Mouse (Mus musculus) gastrocnemius, postnatal 10 days (tissue): Measurements from ENCODE around the gene Sipa1l3. TPM values are rescaled to one million over a fixed set of nuclear protein-coding genes. Genes with fewer than 3 reads are reported as not detected.

Experiments used
- DNase-seq: peaks from one replicate; pipeline ENCODE4 v3.0.0; 2021; ENCODE audit warnings: mixed read lengths
- total RNA-seq, 2 experiments: library from RNA; stranded (reverse); gene quantifications; 2 replicates each; pipeline ENCODE4 v1.2.3; 2021

Sipa1l3 gene
- total RNA-seq, 2 experiments from 2014 or later = 14.2 to 21.4 TPM

DNA sequence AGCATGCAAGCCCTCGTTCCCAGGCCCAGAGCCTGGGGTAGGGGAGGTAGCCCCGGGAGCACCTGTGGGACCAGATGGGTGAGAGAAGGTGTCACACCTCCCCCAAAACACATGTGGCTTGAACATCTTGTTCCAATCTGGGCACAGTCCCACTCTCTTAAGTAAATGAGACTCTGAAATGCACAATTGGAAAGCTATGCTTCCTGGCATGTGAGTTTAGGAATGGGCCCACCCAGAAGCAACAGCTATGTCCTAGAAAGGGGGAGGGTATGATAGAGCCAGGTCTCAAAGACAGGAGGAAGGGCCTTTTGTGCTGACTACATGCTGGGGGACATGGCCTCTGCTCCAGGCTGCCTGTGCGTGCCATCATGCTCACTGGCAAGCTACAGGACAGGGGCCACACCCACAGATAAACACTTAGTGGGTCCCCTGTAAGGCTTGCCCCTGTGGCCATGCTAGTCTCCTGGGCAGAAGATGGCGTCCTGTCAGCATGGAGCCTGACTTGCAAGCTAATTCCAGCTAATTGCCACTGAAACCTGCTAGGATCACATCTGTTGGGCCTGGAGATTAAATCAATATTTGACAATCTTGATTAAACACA, 107.1 kb downstream of the Sipa1l3 start:
- no peak for DNase-seq

DNA sequence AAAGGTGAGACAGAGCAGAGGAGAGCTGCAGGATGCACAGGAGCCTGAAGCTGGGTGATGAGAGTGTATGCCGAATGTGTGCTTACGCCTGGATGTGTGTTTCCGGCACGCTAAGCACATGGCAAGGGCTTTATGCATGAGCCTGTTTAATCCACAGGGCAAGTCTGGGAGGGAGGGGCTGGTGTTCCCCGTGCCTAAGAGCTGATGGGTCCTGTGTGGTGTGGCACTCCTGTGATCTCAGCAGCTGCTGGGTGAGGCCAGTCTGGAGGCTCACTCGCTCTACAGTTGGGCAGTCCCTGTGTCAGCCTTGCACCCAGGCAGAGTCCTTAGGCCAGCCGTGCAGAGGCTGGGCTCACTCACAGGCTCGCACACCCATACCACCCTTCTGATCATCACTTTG, 108.0 kb downstream of the Sipa1l3 start:
- no peak for DNase-seq

DNA sequence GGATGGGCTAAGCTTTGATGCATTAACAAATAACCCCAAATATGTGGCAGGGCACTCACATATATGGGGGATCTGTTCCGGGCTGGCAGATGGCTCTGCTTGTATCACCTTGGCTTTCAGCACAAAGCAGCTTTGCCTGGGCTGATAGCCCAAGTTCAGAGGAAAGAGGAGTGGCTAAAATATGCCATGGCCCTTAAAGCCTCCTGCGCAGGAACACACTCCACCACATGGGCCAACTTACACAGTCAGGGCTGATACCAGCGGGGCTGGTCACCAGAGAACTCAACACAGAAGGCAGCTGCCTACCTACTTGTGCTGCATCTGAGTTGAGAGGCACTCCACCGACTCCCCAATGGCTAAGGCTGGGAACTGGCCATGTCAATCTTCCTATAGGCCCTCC, 111.6 kb downstream of the Sipa1l3 start:
- no peak for DNase-seq

DNA sequence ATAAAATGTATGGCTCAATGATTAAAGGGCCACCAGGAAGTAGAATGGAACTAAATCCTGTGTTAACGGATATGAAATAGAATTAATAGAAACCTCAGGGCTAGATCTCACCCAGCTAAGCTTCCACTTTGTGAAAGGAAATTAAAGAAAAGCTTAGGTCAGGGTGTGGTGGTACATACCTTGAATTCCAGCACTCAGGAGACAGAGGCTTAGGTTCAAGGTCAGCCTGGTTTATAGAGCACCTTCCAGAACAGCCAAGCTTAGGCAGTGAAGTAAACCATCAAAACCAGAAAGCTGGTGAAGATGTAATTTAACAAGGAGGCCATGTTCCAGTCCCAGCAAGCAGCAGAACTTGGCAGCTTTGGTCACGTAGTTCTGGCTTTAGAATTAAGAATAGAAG, 114.3 kb downstream of the Sipa1l3 start:
- no peak for DNase-seq

DNA sequence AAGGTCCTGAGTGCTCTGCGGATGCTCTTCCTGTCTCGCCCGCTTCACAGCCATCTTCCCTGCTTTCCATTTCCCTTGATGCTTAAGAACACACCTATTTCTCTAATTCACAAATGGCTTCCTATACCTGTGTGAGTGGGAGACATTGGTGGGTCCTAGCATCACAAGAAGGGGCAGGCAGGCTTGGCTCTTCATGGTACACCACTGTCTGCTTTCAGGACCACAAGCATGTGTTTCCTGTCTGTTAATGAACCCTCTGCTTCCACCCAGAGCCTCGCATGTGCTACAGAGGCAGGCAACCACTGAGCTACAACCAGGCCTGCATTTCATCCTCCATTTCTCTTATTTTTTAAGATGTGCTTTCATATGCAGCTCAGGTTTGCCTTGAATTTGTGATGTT, 116.4 kb downstream of the Sipa1l3 start:
- no peak for DNase-seq

DNA sequence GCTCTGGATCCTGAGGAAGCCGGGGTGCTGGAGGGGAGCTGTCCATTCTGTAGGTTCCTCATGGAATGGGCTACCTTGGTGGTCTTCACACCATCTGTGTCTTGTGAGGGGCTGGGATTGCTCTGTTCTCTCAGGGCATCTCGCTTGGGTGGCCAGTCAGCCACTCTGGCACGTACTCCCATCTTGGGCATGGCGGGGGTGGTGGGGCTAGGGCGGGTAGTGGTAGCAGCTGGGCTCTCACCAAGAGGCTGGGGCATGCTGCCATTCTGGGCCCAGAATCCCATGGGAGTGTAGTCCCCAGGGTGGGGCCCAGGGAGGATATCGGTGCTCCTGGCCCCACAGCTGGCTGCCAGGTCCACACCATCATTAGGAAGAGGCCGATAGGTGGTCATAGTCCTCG, 118.0 kb downstream of the Sipa1l3 start:
- DNase-seq = no peak

DNA sequence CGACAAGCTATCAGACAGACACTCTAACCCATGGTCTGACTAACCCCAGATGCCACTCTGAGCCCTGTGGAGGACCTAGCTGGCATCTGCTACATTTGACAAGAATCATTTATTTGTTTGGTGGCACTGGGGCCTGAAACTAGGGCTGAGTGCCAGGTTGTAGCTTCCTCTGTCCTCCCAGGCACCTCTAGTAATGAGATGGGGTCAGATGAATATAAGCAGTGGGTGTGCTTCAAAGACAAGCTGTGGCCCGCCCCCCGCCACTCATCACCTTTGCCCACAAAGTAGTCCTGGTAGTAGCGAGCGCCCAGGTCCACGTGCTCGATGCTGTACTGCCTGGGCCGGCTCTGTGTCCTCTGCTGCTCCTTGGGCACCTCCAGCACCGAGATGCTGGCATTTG, 119.4 kb downstream of the Sipa1l3 start:
- DNase-seq = no peak

DNA sequence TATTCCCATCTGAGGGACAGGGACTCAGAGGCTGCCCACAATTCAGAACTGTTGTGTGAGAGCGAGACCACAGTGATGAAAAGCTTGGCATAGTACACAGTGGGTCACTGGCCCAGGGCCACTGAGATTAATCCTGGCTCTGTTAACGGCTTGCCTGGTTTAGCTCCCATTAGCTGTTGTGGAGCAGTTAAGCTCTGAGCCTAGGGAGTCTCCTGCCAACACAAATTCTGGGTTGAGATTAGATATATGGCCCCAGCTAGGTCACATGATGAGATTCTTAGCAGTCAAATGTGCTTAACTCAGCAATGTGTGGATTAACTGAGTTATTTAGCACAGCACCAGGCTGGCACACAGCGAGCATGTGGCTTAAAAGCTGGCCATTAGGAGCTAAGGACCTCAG, 121.0 kb downstream of the Sipa1l3 start:
- DNase-seq = no peak

DNA sequence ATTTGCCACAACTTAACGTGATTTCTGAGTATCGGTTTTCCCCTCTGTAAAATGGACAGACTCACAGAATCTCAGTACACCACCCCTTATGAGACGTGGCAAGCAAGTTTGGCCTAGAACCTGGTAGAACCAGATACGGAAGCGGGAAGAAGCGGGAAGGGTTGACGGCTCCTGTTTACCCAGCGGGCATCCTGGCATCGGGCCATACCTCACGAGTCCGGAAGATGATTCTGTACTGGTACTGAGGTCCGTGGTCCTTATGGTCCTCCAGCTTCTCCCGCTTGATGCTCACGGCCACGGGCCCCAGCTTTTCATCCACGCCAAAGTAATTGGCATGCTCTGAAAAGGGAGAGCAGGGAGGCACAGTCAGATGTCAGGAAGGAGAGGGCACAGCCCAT, 121.5 kb downstream of the Sipa1l3 start:
- DNase-seq = no peak

DNA sequence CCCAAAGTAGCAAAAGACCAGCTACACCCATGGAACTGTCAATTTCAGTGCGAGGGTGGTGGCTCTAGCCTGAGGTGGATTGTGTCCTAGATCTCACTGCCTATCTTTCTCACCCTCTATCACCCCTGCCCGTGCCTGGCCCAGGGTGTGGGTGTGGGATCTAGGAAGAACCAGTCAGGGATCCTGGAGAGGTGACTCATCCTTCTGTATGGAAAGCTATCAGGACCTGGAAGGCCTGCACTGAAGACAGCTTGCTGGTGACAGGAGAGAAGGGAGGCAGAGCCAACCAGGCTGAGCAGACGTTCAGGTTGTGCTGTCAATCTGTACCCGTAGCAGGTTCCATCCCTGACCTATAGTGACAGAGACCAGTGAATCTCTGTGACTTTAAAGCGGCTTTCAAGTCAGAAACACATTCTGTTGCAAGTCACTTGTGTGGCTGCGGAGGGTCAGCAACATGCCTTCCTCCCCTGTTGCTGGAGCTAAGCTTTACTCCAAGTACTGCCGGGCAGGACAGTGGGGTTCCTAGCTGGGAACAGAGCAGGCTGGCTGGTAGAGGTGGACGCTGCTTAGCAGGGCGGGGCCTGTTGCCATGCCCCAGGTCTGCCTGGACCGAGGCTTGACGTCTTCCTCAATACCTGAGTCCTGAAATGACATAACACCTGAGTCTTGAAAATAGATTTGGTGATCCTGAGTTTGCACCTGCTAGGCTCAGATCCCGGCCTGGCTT, 122.1 kb downstream of the Sipa1l3 start:
- no peak for DNase-seq

DNA sequence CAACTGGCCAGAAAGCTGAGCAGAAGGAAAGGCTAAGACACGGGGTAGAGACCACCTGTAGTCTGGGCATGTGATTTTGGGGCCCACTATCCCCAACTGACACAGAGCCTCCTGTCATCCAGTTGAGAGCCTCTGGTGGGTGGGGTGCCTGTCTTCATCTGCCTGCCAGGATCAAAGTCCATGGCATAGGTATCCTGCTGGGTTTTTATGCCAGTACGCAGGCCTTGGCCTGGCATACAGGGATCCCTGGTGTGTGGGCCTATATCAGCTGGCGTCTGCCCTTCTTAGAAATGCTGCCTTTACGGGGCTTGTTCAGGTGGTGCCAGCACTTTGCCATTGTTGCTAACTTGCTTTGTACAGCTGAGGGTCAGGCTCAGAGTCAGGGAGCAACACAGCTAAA, 123.3 kb downstream of the Sipa1l3 start:
- DNase-seq = no peak

DNA sequence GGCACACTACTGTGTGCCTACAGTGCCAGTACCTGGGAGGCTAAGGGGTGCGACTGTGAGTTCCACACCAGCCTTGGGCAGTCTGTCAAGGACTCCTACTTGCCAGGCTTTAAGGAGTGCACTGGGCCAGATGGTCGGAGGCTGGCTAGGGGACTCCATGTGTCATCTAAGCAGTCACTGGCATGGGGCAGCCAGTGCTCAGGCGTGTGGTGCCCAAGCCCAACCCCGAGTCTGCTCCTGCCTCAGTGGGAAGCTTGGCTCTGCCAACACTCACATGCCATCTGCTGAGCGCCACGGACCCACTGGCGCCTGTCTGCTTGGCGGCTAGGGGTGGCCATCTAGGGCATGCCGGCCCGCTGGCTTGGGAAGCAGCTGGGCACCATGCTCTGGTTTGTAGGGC, 125.1 kb downstream of the Sipa1l3 start:
- no peak for DNase-seq

DNA sequence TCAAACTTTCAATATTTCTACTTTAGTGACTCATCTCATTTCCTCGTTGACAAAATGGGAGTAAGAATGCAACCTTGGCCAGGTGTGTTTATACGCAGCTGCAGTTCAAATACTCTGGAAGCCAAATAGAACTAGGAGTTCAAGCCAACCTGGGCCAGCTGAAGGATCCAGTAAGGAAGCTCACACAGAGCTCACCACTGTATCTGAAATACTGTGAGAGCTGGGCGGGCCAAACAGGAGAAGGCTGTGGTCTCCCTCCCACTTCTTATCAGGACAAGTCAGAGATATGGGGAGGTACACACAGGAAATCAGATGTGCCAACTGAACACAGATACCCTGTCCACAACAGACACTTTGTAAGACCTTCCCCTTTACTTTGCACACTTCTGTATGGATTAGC, 125.6 kb downstream of the Sipa1l3 start:
- no peak for DNase-seq

DNA sequence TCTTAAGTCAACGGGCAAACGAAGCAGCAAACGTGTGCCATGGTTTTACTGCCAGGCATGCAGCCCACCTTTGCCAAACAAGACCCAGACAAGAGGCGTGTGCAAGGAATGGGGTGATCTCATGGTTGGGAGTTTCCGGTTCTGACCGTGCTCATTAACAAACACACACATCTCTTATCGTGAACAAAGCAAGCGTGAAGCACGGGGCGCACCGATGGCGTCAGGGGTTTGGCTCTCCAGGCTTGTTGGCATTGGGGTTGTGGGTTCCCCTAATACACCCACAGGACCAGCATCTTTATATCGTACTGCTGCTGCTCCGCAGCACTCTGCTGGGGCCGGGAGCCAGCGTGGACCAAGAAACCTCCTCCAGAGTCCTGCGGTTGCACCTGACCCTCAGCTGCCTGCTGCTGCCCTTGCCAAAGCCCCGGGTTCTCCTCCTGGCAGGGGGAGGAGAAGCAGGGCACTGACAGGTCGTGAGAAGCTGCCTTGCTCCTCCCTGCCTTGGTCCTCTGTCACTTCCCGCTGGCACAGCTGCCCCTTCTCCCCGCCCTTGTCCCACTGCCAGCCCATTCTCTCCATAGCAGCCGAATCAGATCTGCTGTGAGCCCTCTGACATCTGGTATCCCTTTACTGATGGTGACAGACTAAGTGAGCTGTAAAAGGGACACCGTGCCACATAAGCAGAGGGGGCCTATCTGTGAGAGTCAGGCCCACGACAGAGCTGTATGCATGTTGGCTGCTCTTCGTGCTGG, 126.5 kb downstream of the Sipa1l3 start:
- peak; percentile 56 for DNase-seq

DNA sequence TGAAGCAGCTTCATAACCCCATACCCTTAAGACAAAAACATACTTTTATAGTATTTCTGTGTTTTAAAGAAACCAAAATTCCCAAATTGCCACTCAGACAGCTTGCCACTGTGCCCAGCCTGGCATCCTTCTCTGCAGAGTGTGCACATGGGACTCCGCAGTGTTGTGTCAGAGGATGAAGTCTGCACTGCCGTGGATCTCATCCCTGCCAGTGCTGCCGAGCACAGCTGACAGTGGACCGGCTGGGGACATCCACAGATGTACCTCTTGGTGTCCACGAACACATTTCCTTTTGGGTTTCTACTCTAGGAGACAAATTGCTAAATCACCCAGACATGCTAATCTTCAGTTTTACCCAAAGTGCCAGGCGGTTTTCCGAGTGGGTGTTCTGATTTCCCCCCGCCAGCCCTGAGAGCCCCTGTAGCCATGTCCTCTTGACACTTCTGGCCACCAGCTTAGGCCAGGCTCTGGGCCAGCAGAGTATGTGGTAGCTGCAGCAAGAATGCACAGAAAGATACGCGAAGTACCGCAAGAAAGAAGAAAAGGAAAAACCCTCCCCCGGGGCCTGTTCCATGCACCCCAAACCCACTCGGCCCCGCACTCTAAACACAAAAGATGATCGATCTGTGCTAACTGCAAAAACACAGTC, 127.2 kb downstream of the Sipa1l3 start:
- DNase-seq = no peak

DNA sequence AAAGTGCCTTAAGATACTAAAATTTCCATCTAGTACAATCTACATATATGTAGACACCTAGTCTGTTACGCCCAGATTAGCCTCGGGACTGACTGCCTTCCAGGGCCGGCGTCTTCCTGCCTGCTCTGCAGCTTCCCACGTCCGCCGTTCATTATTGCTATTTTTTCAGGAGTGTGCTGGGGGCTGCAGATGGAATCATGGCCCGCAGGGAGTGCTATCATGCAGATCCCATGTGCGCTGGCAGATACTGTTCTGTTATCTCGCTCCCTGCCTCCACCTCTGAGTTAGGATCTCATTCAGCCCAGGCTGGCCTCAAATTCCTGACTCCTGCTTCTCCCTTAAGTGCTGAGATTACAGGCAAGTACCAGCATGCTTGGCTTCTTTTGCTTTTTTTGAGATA, 128.2 kb downstream of the Sipa1l3 start:
- DNase-seq = no peak

DNA sequence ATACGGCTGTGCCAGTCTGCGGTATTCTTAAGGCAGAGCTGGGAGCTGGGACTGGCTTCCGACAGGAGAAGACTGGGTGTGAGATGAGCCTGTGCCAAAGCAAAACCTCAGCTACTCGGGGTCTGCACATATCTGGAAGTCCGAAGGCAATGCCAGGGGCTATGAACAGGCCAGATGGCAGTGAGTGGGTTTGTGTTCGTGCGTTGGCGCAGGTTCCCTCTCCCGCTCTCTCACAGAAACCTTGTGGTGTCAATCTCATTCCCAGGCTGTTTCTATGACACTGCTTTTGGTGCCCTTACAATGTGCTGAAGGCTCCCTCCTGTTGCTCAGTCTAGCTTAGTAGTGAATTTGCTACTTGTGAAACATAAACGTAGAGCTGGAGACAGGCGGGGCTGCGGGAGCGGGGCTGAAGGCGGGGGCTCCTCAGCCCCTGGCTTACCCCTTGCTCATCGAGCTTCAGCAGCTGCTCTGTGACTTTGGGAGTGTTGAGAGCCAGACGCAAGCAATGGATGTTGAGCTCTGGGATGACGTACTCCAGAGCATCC, 130.8 kb downstream of the Sipa1l3 start:
- no peak for DNase-seq

DNA sequence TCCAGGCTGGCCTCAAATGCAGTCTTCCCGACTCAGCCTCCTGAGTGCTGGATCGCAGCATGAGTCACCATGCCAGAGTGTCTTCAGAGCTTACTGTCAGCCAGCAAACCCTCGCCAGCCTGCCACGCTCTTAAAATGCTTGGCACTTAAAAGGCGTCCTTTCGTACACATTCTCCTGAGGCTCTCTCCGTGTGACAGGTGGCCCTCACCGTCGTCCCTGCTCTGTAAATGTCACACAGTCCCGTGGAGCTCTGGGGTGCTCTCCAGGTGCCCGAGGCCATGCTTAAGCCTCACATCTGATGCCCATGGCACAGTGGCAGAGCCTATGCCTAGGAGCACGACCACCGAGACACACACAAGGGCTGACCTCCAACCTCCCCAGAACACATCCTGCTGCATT, 132.1 kb downstream of the Sipa1l3 start:
- no peak for DNase-seq

DNA sequence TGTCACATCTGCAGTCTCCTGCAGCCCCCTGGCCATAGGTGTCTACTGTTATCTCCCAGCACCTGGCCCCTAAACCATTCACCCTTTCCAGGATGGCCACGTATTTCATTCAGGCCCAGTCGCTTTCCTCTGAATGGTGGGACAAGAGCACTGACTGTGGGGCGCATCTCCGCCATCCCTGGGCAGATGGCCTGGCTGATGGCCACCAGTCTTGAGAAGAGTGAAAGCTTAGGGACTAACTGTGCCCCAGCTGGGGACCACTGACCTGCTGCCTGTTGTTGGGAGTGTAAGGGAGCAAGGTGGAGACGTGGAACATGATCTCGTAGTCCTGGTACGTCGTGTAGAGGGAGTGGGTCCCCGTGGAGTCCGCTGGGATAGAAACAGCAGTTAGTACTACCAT, 132.7 kb downstream of the Sipa1l3 start:
- no peak for DNase-seq

DNA sequence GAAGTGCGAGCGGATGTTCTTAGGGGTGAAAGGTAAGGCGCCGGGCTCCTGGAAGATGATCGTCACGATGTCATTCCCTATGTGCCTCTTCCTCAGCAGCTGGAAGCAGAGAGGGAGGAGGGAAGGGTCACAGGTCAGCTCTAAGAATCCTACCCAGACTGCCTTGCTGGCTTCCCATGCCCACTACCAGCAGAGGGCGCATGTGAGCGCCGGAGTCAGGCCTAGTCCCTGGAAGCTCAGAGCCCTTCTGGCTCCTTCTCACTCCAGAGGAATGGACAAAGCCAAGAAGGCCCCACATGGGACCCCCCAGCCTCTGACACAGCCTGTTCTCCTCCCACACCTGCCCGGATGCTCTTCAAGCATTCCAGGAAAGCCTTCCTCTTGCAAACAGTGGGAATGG, 135.2 kb downstream of the Sipa1l3 start:
- DNase-seq = peak; percentile 95

DNA sequence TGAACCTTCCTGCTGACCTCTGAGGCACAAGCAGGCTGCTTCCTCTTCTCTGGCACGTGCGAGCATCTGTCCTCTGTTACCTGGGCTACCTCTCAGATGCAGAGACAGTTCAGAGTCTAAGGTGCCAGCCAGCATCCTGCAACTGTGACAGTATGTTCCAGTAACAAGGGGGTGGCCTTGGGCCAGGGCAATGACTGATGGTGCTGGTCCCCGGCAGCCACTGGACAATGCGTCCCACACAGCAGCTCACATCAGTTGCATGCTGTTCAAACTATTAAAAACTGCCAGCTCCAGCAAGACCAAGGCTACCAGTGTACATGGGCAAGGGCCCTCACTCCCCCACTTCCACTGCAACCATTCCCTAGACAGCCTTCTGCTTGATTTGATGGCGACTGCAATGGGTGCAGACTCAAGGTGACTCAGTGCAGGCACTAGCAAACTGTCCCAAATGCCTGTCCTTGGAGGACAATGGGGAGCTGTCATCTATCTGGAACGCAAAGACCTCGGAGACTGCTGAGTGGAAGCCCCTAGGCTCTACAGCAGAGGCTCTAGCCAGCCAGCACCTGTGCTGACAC, 136.9 kb downstream of the Sipa1l3 start:
- DNase-seq = no peak

DNA sequence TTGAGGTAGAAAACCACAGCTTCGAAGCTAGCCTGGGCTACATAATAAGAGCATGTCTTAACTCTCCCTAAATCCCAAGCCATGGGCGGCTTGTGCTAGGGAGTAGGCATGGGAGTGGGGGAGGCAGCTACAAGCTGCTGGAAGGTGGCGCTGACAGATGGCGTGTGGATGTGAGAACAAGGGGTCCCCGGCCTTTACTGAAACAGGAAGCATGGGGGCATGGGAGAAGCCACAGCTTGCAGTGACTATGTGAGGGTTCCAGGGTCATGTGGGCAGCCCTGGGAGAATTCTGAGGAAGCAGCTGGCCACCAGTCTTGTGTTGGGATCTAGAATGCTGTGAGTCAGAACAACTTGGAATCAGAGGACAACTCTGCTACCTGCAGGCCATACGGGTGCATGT, 144.4 kb downstream of the Sipa1l3 start:
- no peak for DNase-seq

DNA sequence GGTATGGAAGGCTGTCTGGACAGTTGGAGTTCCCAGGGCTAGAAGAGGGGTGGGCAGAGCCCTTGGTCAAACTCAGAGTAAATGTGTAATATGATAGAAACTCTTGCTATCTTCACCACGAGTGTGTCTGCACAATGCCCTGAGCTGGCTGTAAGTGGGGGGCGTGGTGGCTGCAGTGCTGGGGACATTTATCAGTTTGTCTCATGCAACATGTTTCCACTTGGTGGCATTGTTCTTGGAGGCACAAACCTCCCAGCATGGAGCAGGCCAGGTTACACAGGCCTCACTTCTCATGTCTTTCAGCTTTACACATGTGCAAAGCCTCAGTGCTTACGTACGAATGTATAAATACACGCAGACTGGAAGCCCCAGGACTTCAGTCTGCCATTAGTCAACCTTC, 146.3 kb downstream of the Sipa1l3 start:
- DNase-seq = no peak
